Mouse (Mus musculus) CH12.LX (cell line): ENCODE measurements around the gene Msh5.

ENCODE experiments used
- CTCF ChIP-seq, 2 experiments: IDR thresholded peaks in 1 of 2; conservative IDR thresholded peaks in 1 of 2; 2 replicates each; pipeline ENCODE4 v1.5.1; 2011 to 2012; ENCODE audit warnings: low read depth in 2 of 2, low read length in 2 of 2, improper control_type of control experiment in 1 of 2, inconsistent platforms in 1 of 2, mild to moderate bottlenecking in 1 of 2, moderate library complexity in 1 of 2
- ZKSCAN1 ChIP-seq: IDR thresholded peaks from 2 replicates; pipeline ENCODE4 v1.6.1; 2012; ENCODE audit warnings: low read depth, inconsistent platforms, low read length, improper control_type of control experiment, borderline replicate concordance

- TF ChIP-seq ZKSCAN1 (no peak), CTCF (conservative IDR thresholded peaks at IDR 0.05 in 1 of 2, IDR thresholded peaks at IDR 0.05 in 1 of 2; ENCODE audit: low read depth in 2 of 2, low read length in 2 of 2) (no peak)
Observed at GRCm38 (mm10) chr17:35079778-35080177, 33.2 kb upstream of the Msh5 start.
